Mouse (Mus musculus) bone marrow macrophage, adult 2 months (primary cell): Measurements from ENCODE around the gene Spib. TPM values are rescaled to one million over a fixed set of nuclear protein-coding genes. Genes with fewer than 3 reads are reported as not detected.

Experiments
- H3K27ac ChIP-seq: 2 replicates; pipeline ENCODE4 v1.5.1; 2012; ENCODE audit warnings: low read depth, low read length; ENCODE audit not compliant: insufficient read depth
- H3K4me1 ChIP-seq: 2 replicates; pipeline ENCODE4 v1.6.1; 2012; ENCODE audit warnings: low read length; ENCODE audit not compliant: control insufficient read depth, insufficient read depth
- H3K4me3 ChIP-seq: 2 replicates; pipeline ENCODE4 v1.5.1; 2012; ENCODE audit warnings: mild to moderate bottlenecking, low read length, moderate library complexity; ENCODE audit not compliant: insufficient read depth
- CTCF ChIP-seq: IDR thresholded peaks from 2 replicates; pipeline ENCODE4 v1.5.1; 2012; ENCODE audit warnings: low read depth, mild to moderate bottlenecking, low read length, moderate library complexity
- POLR2A ChIP-seq: IDR thresholded peaks from 2 replicates; pipeline ENCODE4 v1.6.1; 2012; ENCODE audit warnings: mild to moderate bottlenecking, low read depth, low read length, borderline replicate concordance
- polyA plus RNA-seq: library from polyadenylated mRNA; stranded (reverse); fragments of >200 nt; gene quantifications from 2 replicates; pipeline ENCODE4 v1.2.4, GENCODE M21; 2012; ENCODE audit not compliant: missing spikeins, insufficient read depth, insufficient read length

The Spib gene
- polyA plus RNA-seq, 1 experiment, result 0.32 TPM

GRCm38 (mm10) chr7:44563284-44563683, 31.4 kb upstream of the Spib start:
- Histone ChIP-seq H3K27ac (no peak overlapping the region), H3K4me1 (peaks cover 2% of the 10 kb centered on the region; the same call in 1 of the 2 replicates), H3K4me3 (no peak overlapping the region)
- TF ChIP-seq CTCF (no peak), POLR2A (no peak)

- no peak overlapping the region for H3K27ac ChIP-seq
- TF ChIP-seq CTCF (peak; percentile 43; the same call in 1 of the 2 replicates), POLR2A (no peak)
- peaks cover 2% of the 10 kb centered on the region; the same call in 1 of the 2 replicates for H3K4me1 ChIP-seq
- H3K4me3 ChIP-seq, result no peak overlapping the region
These were observed 28.8 kb upstream of the Spib start for GRCm38 (mm10) chr7:44560435-44561400.

DNA sequence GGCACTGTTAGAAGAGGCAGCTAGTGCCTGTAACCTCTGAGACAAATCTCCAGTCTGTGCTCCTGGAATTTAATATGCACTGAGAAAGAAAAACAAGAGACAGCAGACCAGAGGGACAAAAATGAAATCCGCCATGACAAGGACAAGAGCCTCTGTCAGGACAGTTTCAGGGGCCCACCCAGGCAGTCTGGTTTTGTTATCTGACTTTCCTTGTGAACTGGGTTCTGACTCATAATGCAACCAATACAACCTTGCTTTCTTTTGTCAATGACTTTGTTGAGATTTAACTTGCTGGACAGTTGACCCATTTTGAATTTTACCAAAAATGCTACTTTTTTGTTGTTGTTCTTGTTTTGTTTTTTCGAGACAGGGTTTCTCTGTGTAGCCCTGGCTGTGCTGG, 25.8 kb upstream of the Spib start:
- TF ChIP-seq POLR2A, result no peak
- Histone ChIP-seq H3K4me1 (no peaks in the 10 kb centered on the region), H3K27ac (no peak overlapping the region), H3K4me3 (no peak overlapping the region)

DNA sequence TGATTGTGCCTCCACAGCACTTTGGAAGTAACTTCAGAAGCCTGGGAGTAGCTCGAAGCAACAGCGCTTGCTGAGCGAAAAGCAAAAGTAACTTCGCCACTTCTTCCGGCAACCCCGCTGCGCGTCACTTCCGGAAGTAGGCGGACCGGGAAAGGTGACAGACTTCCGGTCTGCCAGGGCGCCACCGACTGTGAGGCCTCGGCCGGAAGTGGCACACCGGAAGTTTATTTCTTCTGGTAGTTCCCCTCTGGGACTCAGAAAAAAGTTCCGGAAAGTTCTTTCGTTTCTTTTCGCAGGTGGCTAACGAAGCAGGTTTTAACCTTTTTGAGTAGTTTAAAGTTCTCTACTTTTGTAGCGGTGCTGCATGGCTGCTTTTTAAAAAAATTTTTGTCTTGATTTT, 22.0 kb upstream of the Spib start, which contains the start of gene Nr1h2:
TSS of gene Nr1h2 (minus strand) at position 126 of the 400 bp plus-strand sequence.
- Histone ChIP-seq H3K27ac (peak within 1 kb of the TSS; percentile 95), H3K4me1 (no peaks in the 10 kb centered on the region), H3K4me3 (peak within 1 kb of the TSS; percentile 100)
- TF ChIP-seq CTCF, result no peak
- no peak for TF ChIP-seq POLR2A

GRCm38 (mm10) chr7:44553196-44553764, 21.4 kb upstream of the Spib start:
- TF ChIP-seq POLR2A, result no peak
- TF ChIP-seq CTCF, result no peak
- Histone ChIP-seq H3K4me3 (peak overlapping the region; percentile 100), H3K27ac (peak overlapping the region; percentile 95), H3K4me1 (no peaks in the 10 kb centered on the region)

- H3K4me1 ChIP-seq, result no peaks in the 10 kb centered on the region
- no peak overlapping the region for H3K27ac ChIP-seq
- H3K4me3 ChIP-seq, result peak overlapping the region; percentile 100
- no peak for TF ChIP-seq POLR2A
- TF ChIP-seq CTCF, result no peak
These were observed 20.5 kb upstream of the Spib start for GRCm38 (mm10) chr7:44552141-44552908.

GRCm38 (mm10) chr7:44551731-44552130, 19.9 kb upstream of the Spib start:
- no peak for TF ChIP-seq CTCF
- no peak for TF ChIP-seq POLR2A
- Histone ChIP-seq H3K27ac (no peak overlapping the region), H3K4me1 (0 out of 2 replicates have a peak, but pooled peaks cover 2% of the 10 kb centered on the region), H3K4me3 (no peak overlapping the region)

DNA sequence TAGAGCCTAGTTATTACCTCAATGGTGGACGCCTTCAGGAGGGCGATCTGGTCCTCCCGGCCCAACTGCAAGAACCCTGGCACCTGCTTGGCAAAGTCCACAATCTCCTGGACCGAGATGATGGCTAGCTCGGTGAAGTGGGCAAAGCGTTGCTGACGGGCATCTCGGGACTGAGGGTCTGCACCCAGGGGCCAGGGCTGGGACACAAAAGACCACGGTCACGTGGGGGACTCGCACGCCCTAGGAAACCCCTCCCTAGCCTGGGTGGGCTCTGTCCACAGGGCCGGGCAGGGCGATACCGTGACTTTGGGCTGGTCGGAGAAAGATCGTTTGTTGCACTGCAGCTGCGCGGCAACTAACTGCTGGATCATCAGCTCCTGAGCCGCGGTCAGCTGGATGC, 19.4 kb upstream of the Spib start:
- TF ChIP-seq CTCF (no peak), POLR2A (no peak)
- H3K4me1 ChIP-seq, result 0 out of 2 replicates have a peak, but pooled peaks cover 2% of the 10 kb centered on the region
- no peak overlapping the region for H3K4me3 ChIP-seq
- H3K27ac ChIP-seq, result no peak overlapping the region

GRCm38 (mm10) chr7:44550409-44550678, 18.5 kb upstream of the Spib start:
- TF ChIP-seq CTCF (no peak), POLR2A (no peak)
- 0 out of 2 replicates have a peak, but pooled peaks cover 2% of the 10 kb centered on the region for H3K4me1 ChIP-seq
- no peak overlapping the region for H3K27ac ChIP-seq
- H3K4me3 ChIP-seq, result no peak overlapping the region
